Mouse (Mus musculus): ENCODE data around the gene Calhm3. TPM values are rescaled to one million over a fixed set of nuclear protein-coding genes. Genes with fewer than 3 reads are reported as not detected.
A peak's percentile ranks its signal among the peaks of the same experiment; 100 is the strongest.

Calhm3 gene
- polyA plus RNA-seq, 1 experiment from 2014 or later, result not detected

- Histone ChIP-seq H3K36me3 (ENCODE audit: control insufficient read depth, insufficient read depth, low read length) (no peaks in the 10 kb centered on the region), H3K27ac (ENCODE audit: low read length) (no peak overlapping the region), H3K4me1 (ENCODE audit: control insufficient read depth, insufficient read depth, low read length) (no peaks in the 10 kb centered on the region), H3K9ac (ENCODE audit: low read length) (no peak overlapping the region), H3K4me3 (replicated peaks; ENCODE audit: low read length) (no peak overlapping the region), H3K9me3 (replicated peaks; ENCODE audit: control insufficient read depth, low read length) (no peaks in the 10 kb centered on the region), H3K4me2 (ENCODE audit: low read depth, low read length) (no peak overlapping the region), H3K27me3 (ENCODE audit: control insufficient read depth, insufficient read depth, low read length) (no peaks in the 10 kb centered on the region)
- ATAC-seq (ENCODE audit: insufficient read depth, low FRiP score), result no peak
- WGBS, result 48% methylated on average over 15 of the region's 15 CpGs
Observed at GRCm38 (mm10) chr19:47186514-47187275, 29.1 kb upstream of the Calhm3 start.

GRCm38 (mm10) chr19:47184736-47185135 is 27.2 kb upstream of the Calhm3 start:
- Histone ChIP-seq H3K9ac (ENCODE audit: low read length) (no peak overlapping the region), H3K4me1 (ENCODE audit: control insufficient read depth, insufficient read depth, low read length) (peaks cover 4% of the 10 kb centered on the region), H3K4me2 (ENCODE audit: low read depth, low read length) (no peak overlapping the region), H3K9me3 (replicated peaks; ENCODE audit: control insufficient read depth, low read length) (no peaks in the 10 kb centered on the region), H3K4me3 (replicated peaks; ENCODE audit: low read length) (no peak overlapping the region), H3K36me3 (ENCODE audit: control insufficient read depth, insufficient read depth, low read length) (no peaks in the 10 kb centered on the region), H3K27ac (ENCODE audit: low read length) (no peak overlapping the region), H3K27me3 (ENCODE audit: control insufficient read depth, insufficient read depth, low read length) (peaks cover 3% of the 10 kb centered on the region; the same call in 1 of the 2 replicates)
- 48% methylated on average over 4 of the region's 4 CpGs for WGBS
- no peak for ATAC-seq (ENCODE audit: insufficient read depth, low FRiP score)

- H3K9ac ChIP-seq (ENCODE audit: low read length), result no peak overlapping the region
- H3K4me3 ChIP-seq (replicated peaks; ENCODE audit: low read length), result no peak overlapping the region
- WGBS, result 65% methylated on average over 8 of the region's 8 CpGs
- no peaks in the 10 kb centered on the region for H3K36me3 ChIP-seq (ENCODE audit: control insufficient read depth, insufficient read depth, low read length)
- peaks cover 9% of the 10 kb centered on the region for H3K4me1 ChIP-seq (ENCODE audit: control insufficient read depth, insufficient read depth, low read length)
- no peaks in the 10 kb centered on the region for H3K9me3 ChIP-seq (replicated peaks; ENCODE audit: control insufficient read depth, low read length)
- no peak for ATAC-seq (ENCODE audit: insufficient read depth, low FRiP score)
- H3K27ac ChIP-seq (ENCODE audit: low read length), result no peak overlapping the region
- peaks cover 9% of the 10 kb centered on the region; the same call in 1 of the 2 replicates for H3K27me3 ChIP-seq (ENCODE audit: control insufficient read depth, insufficient read depth, low read length)
- H3K4me2 ChIP-seq (ENCODE audit: low read depth, low read length), result no peak overlapping the region
Observed at GRCm38 (mm10) chr19:47184221-47184620, 26.7 kb upstream of the Calhm3 start.

GRCm38 (mm10) chr19:47180011-47180410 is 22.4 kb upstream of the Calhm3 start:
- Histone ChIP-seq H3K9me3 (replicated peaks; ENCODE audit: control insufficient read depth, low read length) (no peaks in the 10 kb centered on the region), H3K9ac (ENCODE audit: low read length) (peak overlapping the region; percentile 85), H3K4me3 (replicated peaks; ENCODE audit: low read length) (peak overlapping the region; percentile 71), H3K27ac (ENCODE audit: low read length) (no peak overlapping the region), H3K4me2 (ENCODE audit: low read depth, low read length) (peak overlapping the region; percentile 85), H3K36me3 (ENCODE audit: control insufficient read depth, insufficient read depth, low read length) (no peaks in the 10 kb centered on the region), H3K4me1 (ENCODE audit: control insufficient read depth, insufficient read depth, low read length) (peaks cover 14% of the 10 kb centered on the region), H3K27me3 (ENCODE audit: control insufficient read depth, insufficient read depth, low read length) (peaks cover 9% of the 10 kb centered on the region; the same call in 1 of the 2 replicates)
- no peak for ATAC-seq (ENCODE audit: insufficient read depth, low FRiP score)
- 17% methylated on average over 8 of the region's 8 CpGs for WGBS

- Histone ChIP-seq H3K4me2 (ENCODE audit: low read depth, low read length) (peak overlapping the region; percentile 85), H3K4me1 (ENCODE audit: control insufficient read depth, insufficient read depth, low read length) (peaks cover 14% of the 10 kb centered on the region), H3K27ac (ENCODE audit: low read length) (peak overlapping the region; percentile 46; the same call in 1 of the 2 replicates), H3K27me3 (ENCODE audit: control insufficient read depth, insufficient read depth, low read length) (peaks cover 9% of the 10 kb centered on the region; the same call in 1 of the 2 replicates), H3K9ac (ENCODE audit: low read length) (peak overlapping the region; percentile 85), H3K9me3 (replicated peaks; ENCODE audit: control insufficient read depth, low read length) (no peaks in the 10 kb centered on the region), H3K36me3 (ENCODE audit: control insufficient read depth, insufficient read depth, low read length) (no peaks in the 10 kb centered on the region), H3K4me3 (replicated peaks; ENCODE audit: low read length) (peak overlapping the region; percentile 71)
- under 1% methylated on average over 42 of the region's 42 CpGs for WGBS
- ATAC-seq (ENCODE audit: insufficient read depth, low FRiP score), result peak; percentile 2; the same call in 1 of the 2 replicates
Observed at GRCm38 (mm10) chr19:47179272-47179809, 21.8 kb upstream of the Calhm3 start.

- WGBS, result under 1% methylated on average over 97 of the region's 98 CpGs
Observed at GRCm38 (mm10) chr19:47178431-47179271, 21.1 kb upstream of the Calhm3 start, which contains the start of gene Neurl1a. Gene Neurl1a, plus strand, starts transcription at chr19:47178820.

GRCm38 (mm10) chr19:47178001-47178400 is 20.4 kb upstream of the Calhm3 start:
- Histone ChIP-seq H3K36me3 (ENCODE audit: control insufficient read depth, insufficient read depth, low read length) (no peaks in the 10 kb centered on the region), H3K4me1 (ENCODE audit: control insufficient read depth, insufficient read depth, low read length) (peaks cover 14% of the 10 kb centered on the region), H3K27ac (ENCODE audit: low read length) (peak overlapping the region; percentile 33; the same call in 1 of the 2 replicates), H3K4me2 (ENCODE audit: low read depth, low read length) (peak overlapping the region; percentile 85), H3K4me3 (replicated peaks; ENCODE audit: low read length) (peak overlapping the region; percentile 71), H3K27me3 (ENCODE audit: control insufficient read depth, insufficient read depth, low read length) (peaks cover 9% of the 10 kb centered on the region; the same call in 1 of the 2 replicates), H3K9me3 (replicated peaks; ENCODE audit: control insufficient read depth, low read length) (no peaks in the 10 kb centered on the region), H3K9ac (ENCODE audit: low read length) (no peak overlapping the region)
- WGBS, result 23% methylated on average over 10 of the region's 10 CpGs
- peak; percentile 42; the same call in 1 of the 2 replicates for ATAC-seq (ENCODE audit: insufficient read depth, low FRiP score)

More at GRCm38 (mm10) chr19:47178431-47179271, 21.1 kb upstream of the Calhm3 start, which contains the start of gene Neurl1a:
- peak; percentile 59; the same call in 1 of the 2 replicates for ATAC-seq (ENCODE audit: insufficient read depth, low FRiP score)
- H3K27ac ChIP-seq (ENCODE audit: low read length), result peak within 1 kb of the TSS; percentile 46
- peak within 1 kb of the TSS; percentile 71 for H3K4me3 ChIP-seq (replicated peaks; ENCODE audit: low read length)
- H3K9me3 ChIP-seq (replicated peaks; ENCODE audit: control insufficient read depth, low read length), result no peaks in the 10 kb centered on the region
- H3K36me3 ChIP-seq (ENCODE audit: control insufficient read depth, insufficient read depth, low read length), result no peaks in the 10 kb centered on the region
- H3K9ac ChIP-seq (ENCODE audit: low read length), result peak within 1 kb of the TSS; percentile 85
- H3K27me3 ChIP-seq (ENCODE audit: control insufficient read depth, insufficient read depth, low read length), result peaks cover 9% of the 10 kb centered on the region; the same call in 1 of the 2 replicates
- H3K4me1 ChIP-seq (ENCODE audit: control insufficient read depth, insufficient read depth, low read length), result peaks cover 14% of the 10 kb centered on the region
- H3K4me2 ChIP-seq (ENCODE audit: low read depth, low read length), result peak within 1 kb of the TSS; percentile 85

GRCm38 (mm10) chr19:47176916-47177505 is 19.4 kb upstream of the Calhm3 start:
- Histone ChIP-seq H3K4me2 (ENCODE audit: low read depth, low read length) (no peak overlapping the region), H3K36me3 (ENCODE audit: control insufficient read depth, insufficient read depth, low read length) (no peaks in the 10 kb centered on the region), H3K4me3 (replicated peaks; ENCODE audit: low read length) (no peak overlapping the region), H3K9me3 (replicated peaks; ENCODE audit: control insufficient read depth, low read length) (no peaks in the 10 kb centered on the region), H3K9ac (ENCODE audit: low read length) (no peak overlapping the region), H3K27me3 (ENCODE audit: control insufficient read depth, insufficient read depth, low read length) (peaks cover 9% of the 10 kb centered on the region; the same call in 1 of the 2 replicates), H3K4me1 (ENCODE audit: control insufficient read depth, insufficient read depth, low read length) (peaks cover 14% of the 10 kb centered on the region), H3K27ac (ENCODE audit: low read length) (no peak overlapping the region)
- no peak for ATAC-seq (ENCODE audit: insufficient read depth, low FRiP score)
- 87% methylated on average over 2 of the region's 2 CpGs for WGBS

All from stomach, embryonic 16.5 days (tissue).